Comparison of ENCODE assay signal across 19 mouse cellular contexts in the genomic region with DNA sequence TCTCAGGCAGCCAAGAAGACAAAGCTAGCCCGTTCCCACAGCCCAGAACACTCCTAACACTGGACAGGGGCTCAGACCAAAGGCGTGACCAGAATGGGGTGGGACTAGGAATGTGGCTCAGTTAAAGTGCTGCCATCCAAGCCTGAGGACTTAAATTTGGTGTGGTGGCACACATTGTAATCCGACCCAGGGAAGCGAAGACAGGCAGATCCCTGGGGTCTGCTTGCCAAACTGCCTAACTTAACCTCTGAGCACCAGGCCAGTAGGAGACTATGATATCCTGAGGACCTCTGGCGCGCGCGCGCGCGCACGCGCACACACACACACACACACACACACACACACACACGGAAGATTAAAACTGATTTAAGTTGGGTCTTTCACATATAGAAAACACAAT. TPM values are rescaled to one million over a fixed set of nuclear protein-coding genes. Genes with fewer than 3 reads are reported as not detected.
DNase-seq lines count a peak whose midpoint lies in the region; TF ChIP-seq lines count a peak whose summit lies in the region.
"Had no signal": no experiment of that assay in that cellular context is flagged by ENCODE, and none has a peak within 500 bp of the region (broad histone marks: within the 10 kb centered on the region; RNA-seq: fewer than 3 reads in every experiment).

No protein-coding gene starts in this region.

- H3K4me2 ChIP-seq in myocyte (ENCODE audit: low read depth), result peak overlapping the region; percentile 75
- H3K4me2 ChIP-seq: forebrain, embryonic 12.5 days; hindbrain, embryonic 12.5 days had no signal

- TF ChIP-seq POLR2A in testis, adult 2 months (IDR thresholded peaks at IDR 0.05; ENCODE audit: control insufficient read depth, low read depth, low read length), result no peak
- TF ChIP-seq POLR2A in myocyte (IDR thresholded peaks at IDR 0.05; ENCODE audit: insufficient read length, low read depth), result no peak

- intact Hi-C loops in gastrocnemius, postnatal 14 days (cut with DNase I; ENCODE audit: low total_unique reads), result no loop called here

- no peak overlapping the region for H3K4me3 ChIP-seq in testis, adult 2 months (ENCODE audit: control insufficient read depth, low read depth, low read length)
- H3K4me3 ChIP-seq in myocyte, result no peak overlapping the region
- H3K4me3 ChIP-seq: forebrain, embryonic 12.5 days; heart, embryonic 10.5 days; hindbrain, embryonic 12.5 days had no signal

- no peak overlapping the region for H3ac ChIP-seq in myocyte (ENCODE audit: control insufficient read depth, insufficient read length)

- H3K79me2 ChIP-seq in myocyte (ENCODE audit: control insufficient read depth, insufficient read depth), result no peaks in the 10 kb centered on the region

- no peak for TF ChIP-seq CTCF in testis, adult 2 months (IDR thresholded peaks at IDR 0.05; ENCODE audit: control insufficient read depth, insufficient read depth, insufficient replicate concordance, low read depth, low read length)

- no peaks in the 10 kb centered on the region for H3K27me3 ChIP-seq in testis, adult 2 months (ENCODE audit: control insufficient read depth, insufficient read depth, low read length)
- H3K27me3 ChIP-seq in myocyte (ENCODE audit: control insufficient read depth, insufficient read depth, insufficient read length), result no peaks in the 10 kb centered on the region
- H3K27me3 ChIP-seq: forebrain, embryonic 12.5 days; hindbrain, embryonic 12.5 days had no signal

- peak overlapping the region; percentile 47 for H3K27ac ChIP-seq in testis, adult 2 months (ENCODE audit: control insufficient read depth, insufficient read depth, low read depth, low read length)
- H3K27ac ChIP-seq: forebrain, embryonic 12.5 days; heart, embryonic 10.5 days; hindbrain, embryonic 12.5 days had no signal

- peak; percentile 26 for DNase-seq in gastrocnemius, postnatal 25 days
- DNase-seq in gastrocnemius, postnatal 14 days, result no peak
- no peak for DNase-seq in testis, postnatal 10 days (ENCODE audit: low spot score)
- DNase-seq in c-Kit-positive CD71-positive TER-119-positive erythroid progenitor cells, embryonic 14.5 days (ENCODE audit: low spot score), result no peak
- DNase-seq in embryo, embryonic 11 days, result no peak
- DNase-seq: adrenal gland, adult 8-10 months; adrenal gland, postnatal 36 days; cerebellum, adult 11 months; cerebellum, adult 8-10 months; cerebellum, postnatal 25 days; heart, postnatal 10 days; heart, postnatal 4 days had no signal

- H3K4me1 ChIP-seq in testis, adult 2 months (ENCODE audit: control insufficient read depth, insufficient read depth, low read length), result no peaks in the 10 kb centered on the region; the same call in 1 of the 2 replicates
- H3K4me1 ChIP-seq: heart, embryonic 10.5 days had no signal

- no peaks in the 10 kb centered on the region for H3K36me3 ChIP-seq in testis, adult 2 months (ENCODE audit: control insufficient read depth, insufficient read depth, low read length)
- H3K36me3 ChIP-seq in myocyte (ENCODE audit: control insufficient read depth, insufficient read depth), result no peaks in the 10 kb centered on the region
- H3K36me3 ChIP-seq: forebrain, embryonic 12.5 days; G1E; heart, embryonic 10.5 days; hindbrain, embryonic 12.5 days had no signal

TF ChIP-seq in myocyte, 11 proteins besides CTCF, POLR2A, EP300 and RAD21:
- TF ChIP-seq MYOG (IDR thresholded peaks at IDR 0.05; ENCODE audit: control insufficient read depth in 1 of 3, insufficient read depth in 1 of 3, insufficient read length in 2 of 3, low read depth in 2 of 3), result no peak
- no peak for TF ChIP-seq E2F4 (IDR thresholded peaks at IDR 0.05; ENCODE audit: insufficient read depth)
- no peak for TF ChIP-seq CEBPB (IDR thresholded peaks at IDR 0.05; ENCODE audit: insufficient read depth, poor library complexity, severe bottlenecking)
- TF ChIP-seq REST (IDR thresholded peaks at IDR 0.05; ENCODE audit: insufficient read depth, insufficient read length), result no peak
- no peak for TF ChIP-seq MAX (IDR thresholded peaks at IDR 0.05; ENCODE audit: low read depth)
- no peak for TF ChIP-seq SRF (IDR thresholded peaks at IDR 0.05; ENCODE audit: control insufficient read depth, insufficient read length, low read depth)
- no peak for TF ChIP-seq MYOD1 (IDR thresholded peaks at IDR 0.05; ENCODE audit: control insufficient read depth in 1 of 3, insufficient read length in 2 of 3, low read depth in 2 of 3)
- TF ChIP-seq POLR2AphosphoS2 (IDR thresholded peaks at IDR 0.05; ENCODE audit: insufficient read length, low read depth), result no peak
- TF ChIP-seq TCF12 (IDR thresholded peaks at IDR 0.05; ENCODE audit: insufficient read depth, poor library complexity, severe bottlenecking), result no peak
- no peak for TF ChIP-seq USF1 (IDR thresholded peaks at IDR 0.05; ENCODE audit: low read depth)
- TF ChIP-seq TCF3 (IDR thresholded peaks at IDR 0.05; ENCODE audit: insufficient read length, low read depth), result no peak

RNA-seq across cellular contexts. Expression of gene Pdia6, which starts 34.8 kb away (rescaled TPM):
- total RNA-seq in gastrocnemius, postnatal 25 days (2021), result 10 to 100 TPM; 51.2 to 55.1 TPM
- 10 to 100 TPM; 55.3 to 68.7 TPM for total RNA-seq in gastrocnemius, postnatal 14 days (2021)
- 97.2 and 119 TPM in 2 replicates for polyA plus RNA-seq in testis, adult 2 months (2012; rRNA removed)
- 135 TPM for polyA plus RNA-seq in myocyte (2012; fragmentation: generic; extraction: Trizol)

RNA-seq across cellular contexts. Expression of gene Kcnf1, which starts 54.8 kb away (rescaled TPM):
- 1 to 10 TPM in 1 of 2 experiments, under 1 TPM in 1; 0.43 to 4.8 TPM for total RNA-seq in gastrocnemius, postnatal 25 days (2021)
- total RNA-seq in gastrocnemius, postnatal 14 days (2021), result 1 to 10 TPM in 1 of 2 experiments, under 1 TPM in 1; 1.00 to 1.7 TPM
- 0.59 and 0.78 TPM in 2 replicates for polyA plus RNA-seq in testis, adult 2 months (2012; rRNA removed)
- 1.7 TPM for polyA plus RNA-seq in myocyte (2012; fragmentation: generic; extraction: Trizol)
- total RNA-seq: granulocyte monocyte progenitor cell, adult 5-6 weeks; heart, postnatal 10 days had no signal
- polyA plus RNA-seq: G1E had no signal
